Mouse (Mus musculus): ENCODE measurements around the gene Cog5.

DNA sequence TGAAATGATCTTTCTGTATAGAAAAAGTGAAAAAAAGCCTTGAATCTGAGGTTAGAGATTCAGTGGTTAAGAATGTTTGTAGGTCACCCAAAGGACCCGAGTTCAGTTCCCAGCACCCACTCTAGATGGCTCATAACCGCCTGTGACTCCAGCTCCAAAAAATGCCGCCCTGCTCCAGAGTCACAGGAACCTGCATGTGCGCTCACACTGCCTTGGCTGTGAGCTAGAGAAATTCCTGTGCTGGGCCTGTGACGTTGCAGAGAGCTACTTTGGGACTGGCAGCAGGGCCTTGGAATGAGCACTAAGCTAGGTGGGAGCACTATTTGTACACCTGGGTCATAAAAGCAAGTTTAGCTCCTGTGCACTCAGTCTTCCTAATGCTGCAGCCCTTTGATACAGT lies 262.0 kb downstream of the Cog5 start:
- TF ChIP-seq CTCF (IDR thresholded peaks at IDR 0.05; ENCODE audit: low read depth) (no peak), EP300 (IDR thresholded peaks at IDR 0.05; ENCODE audit: low read depth) (no peak)
